Mouse (Mus musculus): ENCODE measurements around the gene Helz.
"Not testable (repeated sequence)": the region's sequence is repeated elsewhere in the genome, so short reads cannot be mapped to it uniquely, and the experiment has no call there.

Gene Helz

DNA sequence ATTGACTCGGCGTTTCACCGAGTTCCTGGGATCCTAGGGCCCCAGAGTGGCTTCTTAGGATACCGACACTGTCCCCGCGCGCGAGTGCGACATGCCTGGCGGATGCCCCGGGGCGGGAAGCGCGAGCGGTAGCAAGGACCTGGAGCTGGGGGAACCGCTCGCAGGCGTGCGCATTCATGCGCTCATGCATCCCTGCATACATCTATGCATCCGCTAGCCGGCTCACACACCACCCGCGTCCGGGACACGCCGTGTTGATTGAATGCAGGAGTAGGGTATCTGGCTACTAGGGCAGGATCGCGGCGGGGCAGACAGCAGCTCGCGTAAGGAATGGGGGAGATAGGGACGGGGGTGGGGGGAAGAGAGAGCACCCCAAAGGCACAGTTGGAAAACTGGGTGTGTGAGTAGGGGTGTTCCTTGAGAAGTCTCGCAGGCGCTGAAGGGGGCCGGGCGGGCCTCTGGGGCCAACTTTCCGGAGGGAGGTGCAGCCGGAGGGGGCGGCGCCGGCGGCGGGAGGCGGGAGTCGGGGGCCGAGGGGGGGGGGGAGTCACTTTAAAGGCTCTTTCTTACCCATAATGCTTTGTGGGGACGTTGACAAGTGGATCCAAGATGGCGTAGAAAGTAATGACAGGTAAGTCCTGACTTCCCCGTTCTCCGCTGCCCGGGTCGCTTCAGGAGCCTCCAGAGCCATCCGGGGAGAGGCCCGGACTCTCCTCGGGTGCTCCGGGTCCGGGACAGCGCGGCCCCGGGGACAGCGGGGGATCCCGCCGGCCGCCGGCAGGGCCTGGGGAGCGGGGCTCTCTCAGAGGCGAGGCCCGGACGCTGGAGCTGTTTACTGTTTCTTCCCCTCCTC lies at the start of gene Helz:
Gene Helz (plus strand): TSS at position 580 of the 853 bp plus-strand sequence.
- DNase-seq (ENCODE audit: low read depth, low spot score) = peak; percentile 31

DNA sequence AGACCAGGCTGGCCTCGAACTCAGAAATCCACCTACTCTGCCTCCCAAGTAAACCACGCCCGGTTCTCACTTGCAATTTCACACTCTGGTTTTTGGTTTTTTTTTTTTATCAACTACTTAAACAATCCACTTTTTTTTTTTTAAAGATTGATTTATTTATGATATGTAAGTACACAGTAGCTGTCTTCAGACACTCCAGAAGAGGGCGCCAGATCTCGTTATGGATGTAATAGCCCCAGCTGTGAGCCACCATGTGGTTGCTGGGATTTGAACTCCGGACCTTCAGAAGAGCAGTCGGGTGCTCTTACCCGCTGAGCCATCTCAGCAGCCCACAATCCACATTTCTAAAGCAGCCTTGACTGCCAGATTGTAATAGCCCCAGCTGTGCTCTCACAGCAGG lies 44.9 kb upstream of the Helz start:
- DNase-seq (ENCODE audit: low read depth, low spot score) = no peak

DNA sequence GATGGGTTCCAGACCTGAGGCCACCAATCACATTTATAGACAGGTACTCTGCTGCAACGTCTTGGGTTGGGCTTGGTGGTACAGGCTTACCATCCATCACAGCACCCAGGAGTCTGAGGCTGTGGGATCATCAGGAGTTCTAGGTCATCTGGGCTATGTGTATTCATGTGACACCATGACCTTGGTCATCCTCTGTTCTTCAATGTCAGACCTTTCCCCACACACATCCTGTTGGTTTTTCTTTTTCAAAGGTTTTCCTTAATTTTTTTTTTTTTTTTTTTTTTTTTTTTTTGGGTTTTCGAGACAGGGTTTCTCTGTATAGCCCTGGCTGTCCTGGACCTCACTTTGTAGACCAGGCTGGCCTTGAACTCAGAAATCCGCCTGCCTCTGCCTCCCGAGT lies 43.4 kb upstream of the Helz start:
- not testable (repeated sequence) for DNase-seq (ENCODE audit: low read depth, low spot score)

DNA sequence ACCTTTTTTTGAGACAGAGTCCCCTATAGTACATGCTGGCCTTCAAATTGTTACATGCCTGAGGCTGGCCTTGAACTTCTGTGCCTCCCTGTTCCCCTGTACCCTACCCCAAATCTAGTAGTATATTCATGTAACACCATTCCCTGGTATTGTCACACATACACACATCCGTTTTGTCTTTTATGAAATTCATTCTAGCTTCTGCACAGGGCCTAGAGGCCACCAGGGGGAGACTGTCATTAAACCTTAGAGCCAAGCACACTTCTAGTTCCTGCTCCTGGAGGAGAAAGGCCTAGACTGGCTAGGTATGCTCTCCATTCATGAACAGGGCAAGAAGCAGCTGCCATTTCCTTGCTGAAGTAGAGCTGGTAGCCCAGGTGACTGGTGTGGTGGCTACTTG lies 41.5 kb upstream of the Helz start:
- no peak for DNase-seq (ENCODE audit: low read depth, low spot score)

DNA sequence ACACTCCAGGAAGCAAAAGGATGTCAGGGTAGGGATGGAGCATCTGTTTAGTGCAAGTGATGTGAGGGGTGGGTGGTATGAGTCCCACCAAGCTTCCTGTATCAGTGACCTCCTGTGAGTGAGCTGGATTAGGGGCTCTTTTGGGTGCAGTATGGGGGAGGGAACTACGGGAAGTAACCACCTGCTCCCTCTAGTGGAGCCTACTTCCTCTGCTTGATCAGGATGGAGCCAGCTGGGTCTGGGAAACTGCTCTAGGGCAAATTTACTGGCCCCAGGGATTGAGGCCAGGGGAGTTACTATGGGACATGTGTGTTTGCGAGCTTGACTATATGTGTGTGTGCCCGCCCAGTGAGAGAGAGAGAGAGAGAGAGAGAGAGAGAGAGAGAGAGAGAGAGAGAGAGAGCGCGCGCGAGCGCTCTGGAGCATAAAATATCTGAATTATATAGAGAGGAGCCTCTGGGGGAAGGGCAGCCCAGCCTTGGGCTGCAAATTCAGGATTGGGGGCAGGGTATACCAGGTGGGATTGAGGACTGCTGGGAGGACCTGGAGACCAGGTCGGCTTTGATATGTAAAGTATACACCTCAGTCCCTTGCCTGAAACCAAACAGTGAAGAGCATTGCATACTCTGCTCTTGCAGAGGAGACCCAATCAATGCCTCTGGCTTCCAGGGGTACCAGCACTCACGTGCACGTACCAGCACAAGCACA lies 37.9 kb upstream of the Helz start:
- no peak for DNase-seq (ENCODE audit: low read depth, low spot score)

DNA sequence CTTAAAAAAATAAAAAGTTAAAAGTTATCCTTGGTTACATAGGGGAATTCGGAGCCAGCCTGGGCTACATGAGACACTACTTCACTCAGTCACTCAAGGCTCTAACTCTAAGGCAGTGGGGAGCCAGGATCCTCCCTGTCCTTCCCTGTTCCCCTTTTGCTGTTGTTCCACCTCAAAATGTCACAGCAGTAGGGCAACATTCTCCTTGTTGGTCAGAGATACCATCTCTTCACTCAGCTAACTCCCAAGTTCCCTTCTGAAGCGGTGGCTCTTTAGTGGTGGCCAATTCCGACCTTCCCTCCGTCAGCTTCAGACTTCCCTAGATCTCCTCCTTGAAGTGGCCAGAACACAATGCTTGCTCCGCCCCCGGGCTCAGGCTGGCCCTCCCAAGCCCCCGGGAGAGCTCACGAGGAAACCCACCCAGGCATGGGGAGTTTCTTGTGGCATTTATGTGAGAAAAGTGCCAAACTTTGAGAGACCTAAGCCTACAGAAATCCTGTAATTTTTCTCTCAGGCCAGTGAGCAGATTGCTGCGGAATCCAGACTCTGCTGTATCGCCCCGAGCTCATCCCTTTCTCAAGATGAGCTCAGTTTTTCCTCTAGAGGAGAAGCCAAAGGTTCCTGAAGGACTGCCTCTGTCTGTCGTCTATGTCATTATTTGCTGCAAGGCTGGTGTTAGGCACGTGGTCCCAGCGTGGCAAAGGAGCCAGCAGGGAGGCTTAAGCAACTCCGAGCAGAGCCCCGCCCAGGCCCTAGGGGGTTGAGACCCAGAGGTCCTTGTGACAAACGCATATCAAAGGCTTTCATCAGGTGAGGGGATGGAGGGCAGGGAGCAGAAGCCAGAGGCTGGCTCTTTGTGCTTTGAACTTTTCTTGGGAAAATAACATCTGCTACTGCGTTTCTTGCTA lies 37.1 kb upstream of the Helz start:
- DNase-seq (ENCODE audit: low read depth, low spot score) = no peak

DNA sequence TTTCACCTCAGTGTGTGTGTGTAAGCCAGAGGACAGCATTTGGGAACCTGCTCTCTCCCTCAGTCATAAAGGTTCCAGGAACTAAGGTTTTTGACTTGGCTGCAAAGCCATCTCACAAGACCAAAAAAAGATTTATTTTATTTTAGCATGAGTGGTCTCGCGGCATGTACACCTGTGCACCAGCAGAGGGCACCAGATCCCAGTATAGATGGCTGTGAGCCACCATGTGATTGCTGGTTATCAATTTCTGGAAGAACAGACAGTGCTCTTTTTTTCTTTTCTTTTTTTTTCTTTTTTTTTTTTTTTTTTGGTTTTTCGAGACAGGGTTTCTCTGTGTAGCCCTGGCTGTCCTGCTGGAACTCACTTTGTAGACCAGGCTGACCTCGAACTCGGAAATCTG lies 35.8 kb upstream of the Helz start:
- DNase-seq (ENCODE audit: low read depth, low spot score) = peak; percentile 25

DNA sequence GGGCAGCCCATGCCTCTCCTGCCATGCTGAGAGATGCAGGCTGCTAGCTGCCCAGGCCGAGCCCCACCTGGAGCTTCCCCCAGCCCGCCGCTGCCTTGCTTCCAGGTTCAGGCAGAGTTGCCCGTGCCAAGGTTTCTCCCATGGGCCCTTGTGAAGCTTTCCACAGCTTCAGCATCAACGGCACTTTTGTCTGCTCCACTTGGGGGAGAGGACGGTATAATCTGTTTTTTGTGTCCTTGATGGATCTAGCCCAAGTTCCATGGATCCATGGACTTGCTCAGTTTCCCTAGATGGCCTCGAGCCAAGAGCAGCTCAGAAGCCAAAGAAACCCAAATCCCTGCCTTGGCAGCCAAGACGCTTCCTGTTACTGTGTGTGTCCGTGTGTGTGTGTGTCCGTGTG lies 34.7 kb upstream of the Helz start:
- no peak for DNase-seq (ENCODE audit: low read depth, low spot score)

DNA sequence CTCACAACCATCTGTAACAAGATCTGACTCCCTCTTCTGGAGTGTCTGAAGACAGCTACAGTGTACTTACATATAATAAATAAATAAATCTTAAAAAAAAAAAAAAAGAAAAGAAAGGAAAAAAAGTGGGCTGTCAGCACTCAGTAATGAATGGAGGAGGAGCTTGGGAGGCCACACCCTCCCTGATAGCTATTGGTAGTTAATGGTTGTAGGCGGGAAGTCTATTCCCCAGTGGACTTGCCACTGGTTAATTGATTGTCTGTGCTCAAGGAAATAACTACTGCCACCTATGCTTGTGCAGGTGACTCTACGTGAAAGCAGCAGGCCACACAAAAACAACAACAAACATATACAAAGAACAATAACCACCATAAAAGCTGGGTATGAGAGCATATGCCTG lies 31.3 kb upstream of the Helz start:
- DNase-seq (ENCODE audit: low read depth, low spot score) = no peak

DNA sequence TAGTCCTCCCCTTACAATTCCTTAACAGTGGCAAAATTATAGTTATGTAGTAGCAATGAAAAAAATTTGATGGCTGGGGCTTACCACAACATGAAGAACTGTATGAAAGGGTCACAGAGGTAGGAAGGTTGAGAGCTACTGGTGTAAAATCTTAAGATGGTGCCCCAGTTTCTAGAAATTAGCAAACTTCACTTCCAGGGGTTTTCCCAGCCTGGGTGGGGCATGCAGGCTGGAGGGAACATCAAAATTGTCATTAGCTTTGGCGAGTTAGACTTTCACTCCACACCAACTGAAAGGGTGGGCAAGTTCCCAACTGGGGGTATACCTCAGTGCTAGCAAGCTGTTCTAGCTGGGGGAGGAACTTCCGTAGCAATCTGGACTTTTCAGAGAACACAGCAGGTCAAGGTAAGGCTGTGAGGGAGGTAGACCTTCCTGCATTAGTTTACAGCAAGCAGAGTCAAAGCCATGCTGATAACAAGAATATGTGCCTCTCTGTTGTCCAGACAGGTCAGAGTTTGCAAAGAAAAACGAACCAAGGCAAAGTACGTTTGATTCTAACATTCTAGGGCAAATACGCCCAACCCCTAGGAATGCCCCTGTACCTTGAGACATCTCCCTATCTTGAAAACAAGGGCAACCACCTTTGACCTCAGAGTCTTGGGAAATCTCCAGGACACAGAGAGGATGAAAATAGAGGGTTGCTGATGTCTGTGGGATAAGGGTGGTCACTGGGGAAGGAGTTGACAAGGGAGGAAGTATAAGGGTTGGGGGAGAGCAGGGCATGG lies 28.9 kb upstream of the Helz start:
- DNase-seq (ENCODE audit: low read depth, low spot score) = no peak

DNA sequence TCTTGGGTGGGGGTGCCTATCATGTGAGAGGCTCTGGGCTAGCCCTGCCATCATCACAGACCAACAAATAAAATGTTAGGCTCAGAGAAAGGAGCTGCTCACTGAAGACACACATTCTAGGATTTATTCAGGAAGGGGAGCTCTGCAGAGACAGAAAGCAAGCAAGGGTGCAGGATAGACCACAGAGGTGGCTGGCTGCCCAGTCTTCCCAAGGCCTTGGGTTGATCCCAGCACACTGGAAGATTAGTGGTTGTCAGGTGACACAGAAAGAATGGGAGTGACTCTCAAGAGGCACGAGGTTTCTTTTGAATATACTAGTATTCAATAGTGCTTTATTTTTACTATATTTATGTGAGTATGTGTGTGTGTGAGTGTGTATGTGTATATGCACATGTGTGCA lies 26.6 kb upstream of the Helz start:
- DNase-seq (ENCODE audit: low read depth, low spot score) = no peak

DNA sequence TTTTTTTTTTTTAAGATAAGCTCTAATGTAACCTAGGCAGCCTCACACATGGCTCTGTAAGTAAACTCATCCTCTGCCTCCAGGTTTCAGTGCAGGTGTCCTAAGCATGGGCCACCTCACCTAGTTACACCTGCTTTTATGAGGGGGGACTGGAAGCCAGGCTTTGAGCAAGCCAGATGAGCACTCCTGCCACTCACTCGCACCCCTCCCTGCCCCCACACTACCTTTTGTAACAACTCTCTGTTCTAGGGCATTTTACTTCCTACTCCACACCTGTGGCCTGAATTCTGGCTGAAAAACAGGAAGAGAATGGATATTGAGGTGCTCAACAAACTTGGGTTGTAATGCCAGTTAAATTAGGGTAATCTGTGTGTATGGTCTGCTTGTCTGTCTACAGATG lies 22.8 kb upstream of the Helz start:
- DNase-seq (ENCODE audit: low read depth, low spot score) = no peak

DNA sequence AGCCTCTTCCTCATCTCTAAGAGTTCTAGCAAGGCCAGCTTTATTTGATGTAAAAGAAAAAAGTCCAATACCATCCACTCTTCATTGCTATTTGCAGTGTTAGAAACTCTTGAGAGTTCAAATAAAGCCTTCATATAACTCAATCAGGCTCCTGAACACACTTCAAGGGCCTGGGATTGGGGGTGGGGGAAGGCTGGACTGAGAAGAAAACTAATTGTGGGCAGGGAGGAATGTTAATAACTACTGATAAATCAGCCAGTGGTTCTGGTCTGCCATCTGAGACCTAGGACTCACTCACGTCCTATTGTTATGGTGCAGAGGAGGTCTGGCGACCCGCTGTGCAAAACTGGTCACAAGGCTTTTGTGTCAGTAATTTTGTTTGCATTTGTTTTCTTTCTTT lies 20.1 kb upstream of the Helz start:
- DNase-seq (ENCODE audit: low read depth, low spot score) = no peak

DNA sequence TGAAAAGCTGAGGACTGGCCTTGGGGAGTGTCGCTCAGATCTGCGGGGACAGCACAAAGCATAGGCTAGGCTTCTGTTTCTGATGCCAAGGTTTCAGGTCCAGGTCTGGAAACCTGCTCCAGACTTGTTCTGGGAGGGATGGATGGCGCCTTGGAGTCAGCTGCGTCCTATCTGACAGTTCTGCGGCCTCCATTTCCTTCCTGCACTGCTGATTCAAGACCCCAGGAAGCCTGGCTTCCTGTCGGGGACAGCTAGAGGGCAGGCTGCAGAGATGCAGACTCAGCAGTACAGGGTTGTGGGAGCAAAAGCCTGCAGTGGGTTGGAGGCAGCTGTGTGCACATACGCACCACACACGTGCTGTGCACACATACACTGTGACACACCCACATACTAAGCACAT lies 18.4 kb upstream of the Helz start:
- DNase-seq (ENCODE audit: low read depth, low spot score) = no peak

DNA sequence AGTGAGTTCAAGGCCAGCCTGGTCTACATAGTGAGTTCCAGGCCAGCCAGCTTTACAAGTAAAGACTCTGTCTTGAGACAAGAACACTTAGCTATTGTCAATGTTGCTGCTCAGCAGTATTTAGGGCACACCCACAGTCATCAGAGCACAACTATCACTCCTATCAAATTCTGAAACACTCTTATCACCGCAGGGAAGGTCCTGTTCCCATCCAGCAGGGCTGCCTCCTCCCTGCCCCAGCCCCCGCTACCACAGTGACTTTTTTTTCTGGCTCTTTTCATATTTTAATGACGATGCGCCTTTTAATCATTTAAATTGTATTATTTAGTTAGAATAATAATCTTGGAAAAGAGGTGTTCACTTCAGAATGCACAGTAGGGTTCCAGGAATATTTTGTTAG lies 16.3 kb upstream of the Helz start:
- DNase-seq (ENCODE audit: low read depth, low spot score) = no peak

DNA sequence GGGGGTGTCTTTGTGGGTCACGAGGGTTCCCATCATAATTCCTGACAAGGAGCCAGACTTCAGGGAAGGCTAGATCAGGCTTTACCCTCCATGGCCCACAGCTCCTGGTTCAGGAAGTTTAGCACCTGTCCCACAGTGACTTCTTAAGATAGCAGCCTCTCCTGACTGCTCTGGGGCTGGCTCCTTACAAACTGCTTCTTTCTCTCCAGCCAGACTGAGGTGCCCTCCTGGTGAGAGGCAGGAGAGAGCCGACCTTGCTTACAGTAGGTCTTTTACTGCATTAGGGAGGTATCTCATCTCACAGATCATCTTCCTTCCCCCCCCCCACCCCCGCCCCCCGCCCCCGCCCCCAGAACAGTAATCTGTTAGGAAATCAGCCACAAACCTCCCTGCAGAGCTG lies 15.5 kb upstream of the Helz start:
- no peak for DNase-seq (ENCODE audit: low read depth, low spot score)

DNA sequence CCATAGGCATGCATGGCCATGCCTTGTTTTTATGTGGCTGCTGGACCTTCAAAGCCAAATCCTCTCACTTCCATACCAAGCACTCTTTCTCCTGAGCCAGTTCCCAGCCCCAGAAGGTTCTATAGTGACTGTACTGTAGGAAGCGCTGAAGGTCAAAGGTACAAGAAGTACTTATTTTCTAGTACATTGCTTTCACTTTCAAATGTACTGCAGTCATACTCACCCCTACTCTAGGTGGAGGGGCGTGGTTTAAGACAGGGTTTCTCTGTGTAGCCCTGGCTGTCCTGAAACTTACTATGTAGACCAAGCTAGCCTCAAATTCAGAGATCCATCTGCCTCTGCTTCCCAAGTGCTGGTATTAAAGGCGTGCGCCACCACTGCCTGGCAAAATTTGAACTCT lies 8.7 kb upstream of the Helz start:
- no peak for DNase-seq (ENCODE audit: low read depth, low spot score)

DNA sequence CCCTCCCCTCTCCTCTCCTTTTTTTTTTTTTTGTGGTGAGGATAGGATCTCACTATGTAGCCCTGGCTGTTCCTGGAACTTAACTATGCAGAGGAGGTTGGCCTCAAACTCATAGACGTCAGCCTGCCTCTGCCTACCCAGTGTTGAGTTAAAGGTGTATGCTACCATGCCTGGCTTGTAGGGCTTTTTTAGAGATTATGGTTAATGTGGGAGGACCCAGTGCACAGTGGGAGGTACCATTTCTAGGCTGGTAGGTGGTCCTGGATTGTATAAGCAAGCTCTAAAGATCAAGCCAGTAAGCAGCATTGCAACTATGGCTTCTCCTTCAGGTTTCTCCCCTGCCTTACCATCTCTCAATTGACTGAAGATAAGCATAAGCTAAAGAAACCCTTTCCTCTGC lies 7.4 kb upstream of the Helz start:
- DNase-seq (ENCODE audit: low read depth, low spot score) = no peak

DNA sequence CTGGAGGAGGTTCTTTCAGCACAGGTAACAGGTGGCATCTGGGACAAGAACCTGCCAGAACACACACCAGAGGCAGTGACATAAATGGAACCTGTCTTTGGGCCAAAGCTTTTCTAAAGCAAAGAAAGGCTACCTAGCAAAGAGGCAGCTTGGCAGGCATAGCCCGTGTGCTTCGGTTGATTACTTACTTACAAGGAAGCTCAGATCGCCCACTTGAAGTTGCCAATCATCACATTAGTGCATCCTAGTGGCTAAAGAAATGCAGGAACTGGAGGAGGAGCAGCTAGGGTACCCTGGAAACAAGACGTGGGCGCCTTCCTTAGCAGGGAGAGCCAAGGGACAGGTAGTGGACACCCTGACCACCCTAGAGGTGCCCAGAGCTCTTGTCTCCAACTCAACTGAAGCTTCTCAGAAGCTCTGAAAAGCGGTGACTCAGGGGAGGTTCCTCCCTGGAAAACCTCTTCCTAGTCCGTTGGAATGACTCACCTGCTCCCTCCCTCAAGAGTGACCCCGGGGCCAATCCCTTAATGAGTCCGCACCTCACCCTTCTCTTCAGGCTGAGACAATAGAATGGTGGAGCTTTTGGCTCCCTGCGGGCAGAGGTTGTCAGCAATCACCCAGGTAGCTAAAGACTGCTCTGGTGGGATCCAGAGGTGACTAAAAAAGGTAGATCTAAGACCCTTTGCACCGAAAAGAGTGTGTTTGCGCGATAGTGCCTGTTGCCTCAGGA lies 1.8 kb upstream of the Helz start:
- no peak for DNase-seq (ENCODE audit: low read depth, low spot score)

DNA sequence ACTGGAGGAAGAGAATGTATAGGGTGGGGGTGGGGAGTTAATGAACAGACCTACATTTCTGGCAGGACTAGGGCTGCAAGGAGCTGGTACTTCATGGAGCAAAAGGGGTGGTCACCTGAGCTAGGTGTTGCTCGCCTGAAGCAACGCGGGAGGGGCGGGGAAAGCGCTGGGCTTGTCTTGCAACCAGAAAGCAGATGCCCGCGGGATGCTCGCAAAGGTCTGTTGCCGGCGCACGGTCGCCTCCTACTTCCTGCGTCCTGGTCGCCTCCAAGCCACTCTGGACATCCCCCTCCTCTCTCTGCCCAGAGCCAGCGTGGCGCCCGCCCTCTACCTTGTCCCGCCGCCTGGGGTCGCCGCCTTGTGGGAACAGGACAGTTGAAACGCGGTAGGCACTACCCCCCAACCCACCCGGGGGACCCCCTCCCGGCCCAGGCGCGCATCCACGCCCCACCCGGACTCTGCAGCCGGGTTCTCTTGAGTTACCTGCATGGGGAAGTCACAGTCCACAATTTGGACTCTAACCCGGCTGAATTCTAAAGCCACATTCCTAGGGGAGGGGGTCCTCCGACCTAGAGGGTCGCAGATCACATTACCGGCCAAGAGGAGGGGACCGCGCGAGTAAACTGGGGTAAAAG lies 946 bp upstream of the Helz start:
- no peak for DNase-seq (ENCODE audit: low read depth, low spot score)
